Mouse (Mus musculus): ENCODE measurements at regions not wholly inside any gene's neighbourhood (a gene's known extent, or its start where the extent isn't known, plus 50 kb on each side); places are given as distances from the start of the nearest gene placed in this dataset.

DNA sequence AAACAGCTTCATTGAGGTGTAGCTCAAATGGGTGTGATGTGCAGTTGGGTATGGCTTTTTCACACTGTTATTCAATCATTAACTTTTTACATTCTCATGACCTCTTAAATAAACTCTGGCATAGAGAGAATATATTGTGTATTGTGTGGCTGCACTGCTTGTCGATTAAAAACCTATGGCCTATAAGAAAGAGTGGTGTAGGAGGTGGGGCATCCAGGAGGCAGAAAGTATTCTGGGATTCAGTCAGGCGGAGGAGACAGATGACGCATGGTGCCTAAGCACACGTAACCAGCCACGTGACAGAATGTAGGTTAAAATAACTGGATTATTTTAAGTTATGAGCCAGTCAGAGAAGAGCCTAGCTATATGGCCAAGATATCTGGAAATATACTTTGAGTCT, 78.2 kb upstream of the Slc16a7 start:
- no peak for DNase-seq (ENCODE audit: low spot score in 2 of 2)

- DNase-seq (ENCODE audit: low spot score in 2 of 2), result no peak
Observed at GRCm38 (mm10) chr10:125488350-125488749, 99.1 kb upstream of the Slc16a7 start.

DNA sequence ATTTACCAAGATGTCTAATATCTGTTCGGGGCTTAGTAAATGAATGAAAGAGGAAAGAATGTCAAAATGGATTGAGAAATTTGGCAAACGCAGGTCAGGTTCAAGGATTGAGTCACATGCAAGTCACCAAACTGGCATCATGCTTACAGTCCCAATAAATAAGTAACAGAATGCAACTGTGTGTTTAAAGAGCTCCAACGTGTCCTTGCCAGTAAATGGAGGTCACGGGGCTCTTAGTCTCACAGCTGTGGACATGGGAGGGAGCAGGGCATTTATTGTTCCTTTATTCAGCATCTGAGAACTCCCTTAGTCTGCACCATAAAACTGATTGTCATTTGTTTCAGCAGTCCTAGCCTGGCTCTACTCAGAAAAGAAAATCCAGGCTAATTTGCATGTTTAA, 101.1 kb upstream of the Slc16a7 start:
- no peak for DNase-seq (ENCODE audit: low spot score in 2 of 2)

DNA sequence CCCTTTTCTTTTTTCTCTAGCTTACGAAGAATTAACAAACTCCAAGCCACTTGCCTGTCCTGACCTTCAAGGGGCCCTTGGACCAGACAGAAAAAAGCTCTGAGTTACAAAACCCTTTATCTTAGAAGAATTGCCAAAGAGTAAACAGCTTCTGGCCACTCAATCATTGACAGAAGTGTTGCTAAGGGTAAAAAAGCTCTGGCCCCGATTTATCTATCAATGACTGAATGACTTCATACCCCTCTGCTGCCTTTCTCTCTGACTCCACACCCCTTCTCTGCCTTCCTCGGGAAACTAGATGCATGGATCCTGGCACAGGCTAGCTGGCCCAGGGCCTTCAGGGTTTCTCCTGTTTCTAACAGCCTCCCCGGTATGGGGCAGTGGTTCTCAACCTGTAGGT, 105.2 kb upstream of the Slc16a7 start:
- no peak for DNase-seq (ENCODE audit: low spot score in 2 of 2)

- no peak for DNase-seq (ENCODE audit: low spot score in 2 of 2)
Observed at GRCm38 (mm10) chr10:125498347-125498746, 109.1 kb upstream of the Slc16a7 start.

DNA sequence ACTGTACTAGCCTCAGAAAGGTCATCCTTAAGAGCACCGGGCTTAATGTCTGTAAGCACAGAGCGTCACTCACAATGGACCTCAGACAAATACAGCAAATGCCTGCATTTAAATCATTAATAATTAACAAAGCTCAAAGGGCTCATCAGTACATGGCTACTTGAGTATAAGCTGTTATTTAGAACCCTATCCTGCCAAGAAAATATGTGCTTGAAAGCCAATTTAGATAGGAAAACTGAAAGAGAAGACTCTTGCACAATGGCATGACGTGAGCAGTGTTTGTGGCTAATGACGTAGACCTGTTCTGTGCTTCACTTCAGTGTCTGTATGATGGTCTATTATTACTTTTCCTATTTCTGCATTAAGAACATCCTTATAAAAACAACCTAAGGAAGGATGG, 111.1 kb upstream of the Slc16a7 start:
- DNase-seq (ENCODE audit: low spot score in 2 of 2), result no peak

DNA sequence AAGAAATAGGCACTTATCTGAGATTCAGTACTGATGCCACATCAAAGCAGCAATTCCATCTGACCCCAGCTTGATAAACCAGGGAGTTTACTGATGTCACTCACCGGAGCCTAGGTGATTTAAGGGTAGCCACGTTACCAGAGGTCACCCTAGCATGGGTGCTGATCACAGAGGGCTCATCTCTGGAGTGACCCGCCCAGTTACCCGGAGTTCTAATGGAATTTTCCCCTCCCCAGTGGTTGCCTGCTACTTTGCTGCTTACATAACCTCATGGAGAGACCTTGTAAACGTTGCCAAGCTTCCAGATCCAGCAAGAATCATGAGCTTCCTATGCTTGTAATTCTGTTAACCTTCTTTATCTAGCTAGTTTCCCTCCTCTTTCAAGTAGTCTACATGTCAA, 125.8 kb upstream of the Slc16a7 start:
- DNase-seq (ENCODE audit: low spot score in 2 of 2), result peak in 1 of 2 experiments; percentile 40

GRCm38 (mm10) chr10:125530876-125531275, 141.6 kb upstream of the Slc16a7 start:
- DNase-seq (ENCODE audit: low spot score in 2 of 2), result no peak

GRCm38 (mm10) chr10:125538316-125538715, 149.1 kb upstream of the Slc16a7 start:
- DNase-seq (ENCODE audit: low spot score in 2 of 2), result no peak

GRCm38 (mm10) chr10:125586489-125587147, 197.4 kb upstream of the Slc16a7 start:
- DNase-seq (ENCODE audit: low spot score in 2 of 2), result no peak

- DNase-seq (ENCODE audit: low spot score in 2 of 2), result no peak
Observed at GRCm38 (mm10) chr10:125593006-125593405, 203.7 kb upstream of the Slc16a7 start.

GRCm38 (mm10) chr10:125607787-125608617, 218.7 kb upstream of the Slc16a7 start:
- DNase-seq (ENCODE audit: low spot score in 2 of 2), result no peak

DNA sequence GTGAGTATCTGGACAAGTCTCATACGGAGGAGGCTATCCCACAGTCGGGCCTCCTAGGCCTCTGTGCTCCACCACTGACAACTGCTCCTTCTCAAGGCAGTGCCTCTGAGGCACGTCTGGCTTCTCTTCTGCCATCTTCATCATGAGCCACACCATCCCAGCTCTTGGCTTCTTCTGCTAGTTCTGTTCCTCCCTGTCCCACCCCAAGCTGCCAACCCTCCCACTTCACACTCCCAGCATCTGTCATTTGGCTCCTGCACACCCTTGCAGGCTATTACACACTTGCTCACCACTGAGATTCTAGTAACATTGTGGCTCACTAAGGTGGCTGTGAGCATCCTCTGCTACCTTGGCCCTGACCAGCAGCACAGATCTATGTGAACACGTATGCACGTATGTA, 221.1 kb upstream of the Slc16a7 start:
- DNase-seq (ENCODE audit: low spot score in 2 of 2), result no peak

DNA sequence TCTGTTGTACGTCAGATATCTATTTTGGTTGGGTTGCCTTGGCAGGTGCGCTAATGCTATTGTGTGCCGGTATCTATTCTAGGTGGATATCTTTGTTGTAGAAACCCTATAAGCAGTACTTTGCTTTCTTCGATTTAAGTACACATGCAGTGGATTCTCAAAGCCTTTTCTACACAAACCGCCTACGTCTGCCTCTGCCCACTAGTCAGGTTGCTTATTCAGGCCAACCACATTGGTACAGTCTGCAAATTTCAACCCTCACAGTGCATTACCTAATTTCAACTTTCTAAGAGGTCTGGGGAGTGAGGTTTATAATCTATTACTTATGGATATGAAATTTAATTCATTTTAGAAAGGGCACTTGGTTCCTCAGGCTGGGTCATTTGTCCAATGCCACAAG, 223.5 kb upstream of the Slc16a7 start:
- no peak for DNase-seq (ENCODE audit: low spot score in 2 of 2)

- DNase-seq (ENCODE audit: low spot score in 2 of 2), result no peak
Observed at GRCm38 (mm10) chr10:125621376-125621775, 232.1 kb upstream of the Slc16a7 start.

DNA sequence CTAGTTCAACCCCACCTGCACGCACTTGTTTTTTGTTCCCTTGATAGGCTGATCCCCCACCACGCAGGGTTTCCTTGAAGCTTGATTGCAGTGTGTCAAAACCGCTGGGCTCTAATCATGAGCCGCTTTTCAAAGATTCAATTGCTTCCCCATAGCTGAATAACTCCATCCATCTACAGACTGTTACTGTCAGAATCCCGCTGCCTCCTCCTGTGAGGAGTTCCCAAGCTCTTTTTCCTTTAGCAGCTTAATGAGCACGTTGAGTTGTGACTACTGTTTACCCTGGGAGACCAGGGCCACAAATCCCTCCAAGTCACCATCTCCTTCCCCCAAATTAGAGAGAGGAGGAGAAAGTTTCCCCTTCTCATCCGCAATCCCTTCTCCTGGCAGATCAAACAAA, 234.6 kb upstream of the Slc16a7 start:
- no peak for DNase-seq (ENCODE audit: low spot score in 2 of 2)

DNA sequence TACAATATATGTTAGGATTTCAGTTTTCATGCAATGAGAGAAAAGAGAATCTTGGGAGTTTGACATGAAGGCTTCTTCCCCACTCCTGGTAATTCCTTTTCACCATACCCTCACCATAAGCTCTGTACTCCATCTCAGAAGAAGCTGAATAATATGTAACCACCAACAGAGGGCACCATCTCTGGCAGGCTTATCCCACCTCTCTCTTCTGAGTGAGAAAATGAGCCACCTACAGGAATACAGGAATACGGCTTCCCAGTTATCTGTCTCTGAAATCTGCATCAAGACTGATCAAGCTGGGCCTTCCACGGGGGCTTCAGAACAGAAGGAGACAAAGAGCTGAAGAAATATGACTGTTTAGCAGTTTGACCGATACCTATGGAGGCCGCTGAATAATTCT, 278.6 kb upstream of the Slc16a7 start:
- no peak for DNase-seq (ENCODE audit: low spot score in 2 of 2)

DNA sequence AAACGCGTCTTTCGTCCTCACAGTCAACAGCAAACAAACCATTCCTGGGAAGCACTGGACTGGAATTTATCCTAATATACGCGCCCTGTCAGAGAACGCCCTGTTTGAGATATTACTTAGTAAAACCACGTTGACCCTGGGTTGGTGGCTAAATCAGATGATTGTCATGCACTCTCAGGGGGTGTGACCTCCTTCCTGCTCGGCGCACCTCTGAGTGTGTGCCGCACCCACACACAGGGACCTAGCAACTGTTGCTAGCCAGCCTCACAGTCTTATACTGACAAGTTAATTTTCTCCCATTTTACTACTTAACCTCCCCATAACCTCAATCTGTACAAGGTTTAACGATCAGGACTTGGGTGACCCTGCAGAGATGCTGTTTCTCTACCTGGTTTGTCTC, 284.4 kb upstream of the Slc16a7 start:
- no peak for DNase-seq (ENCODE audit: low spot score in 2 of 2)

DNA sequence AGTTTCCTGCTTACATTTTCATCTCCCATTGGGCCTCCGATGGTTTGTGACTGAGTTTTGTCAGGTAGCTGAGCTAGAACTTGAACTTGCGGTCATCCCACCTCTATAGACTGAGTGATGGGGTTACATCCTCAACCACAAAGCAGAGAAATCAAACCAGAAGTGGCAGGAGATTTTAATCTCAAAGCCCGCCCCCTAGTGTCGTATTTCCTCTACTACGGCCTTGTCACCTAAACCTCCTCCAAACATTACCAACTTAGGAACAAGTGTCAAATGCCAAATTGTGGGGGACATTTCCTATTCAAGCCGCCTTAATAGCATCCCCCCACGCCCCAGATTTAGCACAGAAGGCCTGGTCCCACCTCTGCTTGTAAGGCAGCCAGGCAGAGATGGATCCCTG, 286.3 kb upstream of the Lrig3 start:
- DNase-seq (ENCODE audit: low spot score in 2 of 2), result peak in 1 of 2 experiments; percentile 3

- DNase-seq (ENCODE audit: low spot score in 2 of 2), result no peak
Observed at GRCm38 (mm10) chr10:125685130-125685529, 280.8 kb upstream of the Lrig3 start.

- no peak for DNase-seq (ENCODE audit: low spot score in 2 of 2)
Observed at GRCm38 (mm10) chr10:125693505-125693904, 272.5 kb upstream of the Lrig3 start.

GRCm38 (mm10) chr10:125696159-125696558, 269.8 kb upstream of the Lrig3 start:
- DNase-seq (ENCODE audit: low spot score in 2 of 2), result no peak

Measured in adrenal gland, adult 18-20 months (tissue).